Mouse (Mus musculus): ENCODE results near the gene Atp8b2. TPM values are rescaled to one million over a fixed set of nuclear protein-coding genes. Genes with fewer than 3 reads are reported as not detected.

Atp8b2 gene
- 9.8 and 10.8 TPM in 2 replicates for polyA plus RNA-seq (2015; fragmentation: Nextera tagmentation; extraction: Ambion mirVana)

DNA sequence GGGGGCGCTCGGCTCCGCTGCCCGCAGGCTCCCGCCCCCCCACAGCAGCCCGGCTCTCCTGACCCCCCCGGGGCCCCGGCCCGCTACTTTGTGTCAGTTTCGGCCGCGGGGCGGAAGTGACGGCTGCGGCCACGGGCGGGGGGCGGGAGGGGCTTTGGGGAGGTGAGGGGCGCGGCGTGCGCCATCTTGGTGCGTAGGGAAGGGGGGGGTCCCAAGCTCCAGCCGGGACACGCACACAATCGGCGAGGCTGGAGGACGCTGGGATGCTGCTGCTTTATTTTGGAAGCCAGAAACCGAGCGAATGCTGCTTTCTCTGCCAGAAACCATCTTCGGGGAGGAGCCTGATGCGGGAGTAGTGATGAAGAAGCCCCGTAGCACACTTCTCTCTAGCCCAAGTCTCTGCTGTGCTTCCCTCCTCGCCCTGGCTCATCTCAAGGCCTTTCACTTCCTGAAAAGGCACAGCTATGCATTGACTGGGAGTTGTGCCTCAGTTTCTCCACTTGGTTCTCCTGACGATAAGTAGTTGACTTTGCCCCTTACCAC, at the start of gene Atp8b2:
Atp8b2 (minus strand) TSS at position 288 of the 543 bp plus-strand sequence.

DNA sequence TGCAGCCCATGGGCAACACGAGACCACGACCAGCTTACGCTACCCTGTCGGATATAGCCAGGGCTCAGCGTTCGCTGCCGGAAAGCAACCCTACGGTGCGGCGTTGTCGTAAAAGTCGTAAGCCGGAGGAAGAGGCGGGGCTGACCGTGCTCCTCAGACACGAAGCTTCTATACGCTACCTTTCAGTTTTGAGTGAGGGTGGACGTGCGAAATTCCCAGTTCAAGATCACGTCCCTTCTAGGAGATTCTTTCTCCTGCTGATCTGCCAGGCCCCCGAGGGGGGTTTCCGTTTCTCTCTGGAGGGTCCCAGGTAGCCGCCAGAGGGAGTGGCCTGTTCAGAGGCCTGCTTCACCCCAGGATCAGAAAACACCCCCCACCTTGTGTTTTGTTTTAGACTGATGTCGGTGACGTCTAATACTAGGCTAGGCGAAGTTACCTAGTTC, 35.3 kb upstream of the Atp8b2 start, which contains the start of gene Hax1:
Hax1 (minus strand) TSS at position 169 of the 443 bp plus-strand sequence.

DNA sequence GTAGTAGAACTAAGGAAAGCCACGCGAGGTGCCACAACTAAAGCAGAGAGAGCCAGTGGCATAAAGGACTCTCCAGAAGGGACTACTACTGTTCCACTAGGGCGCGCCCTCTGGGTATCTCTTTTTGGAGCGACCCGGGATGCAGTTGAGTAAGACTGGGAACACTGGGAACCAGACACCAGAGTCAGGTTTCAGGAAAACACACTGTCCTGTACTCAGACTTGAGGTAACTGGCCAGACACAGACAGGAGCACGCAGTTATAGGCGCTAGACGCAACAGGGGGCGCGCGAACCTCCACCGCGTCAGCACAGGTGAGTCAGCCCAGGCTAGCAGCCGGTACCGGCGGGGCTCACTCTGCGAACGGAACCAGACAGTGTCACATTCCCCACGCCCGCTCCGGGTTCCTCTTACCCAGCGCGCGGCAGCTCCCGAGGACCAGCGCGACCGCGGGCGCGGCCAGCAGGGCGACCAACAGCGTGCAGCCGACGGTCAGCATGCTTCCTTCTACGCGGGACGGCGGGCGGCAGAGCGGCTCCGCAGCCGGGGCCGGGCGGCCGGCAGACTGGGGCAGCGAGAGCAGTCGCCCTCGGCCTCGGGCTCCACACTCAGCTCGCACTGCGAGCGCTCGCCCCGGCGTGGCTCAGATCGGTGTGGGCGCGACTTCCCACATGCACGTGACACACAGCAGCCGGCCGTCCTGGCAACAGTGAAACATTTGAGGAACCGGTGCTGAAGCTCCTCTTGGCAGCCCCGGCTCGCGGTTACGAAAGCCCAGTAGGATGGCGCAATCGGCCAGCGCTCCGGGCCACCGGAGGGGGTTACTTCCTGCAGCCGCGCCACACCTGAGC, 50.5 kb downstream of the Atp8b2 start, which contains the start of gene Il6ra:
Il6ra (minus strand) TSS at position 654 of the 849 bp plus-strand sequence.

Small RNAs within 50 kb of the gene (microRNA-seq; reads per million reads assigned to microRNA genes)
- gene Mir7669, result 2.0 reads per million

Other genes with a start within 250 kb of the Atp8b2 start
- 16.3 and 19.0 TPM in 2 replicates for gene Adar, start 248.5 kb downstream of the Atp8b2 start, polyA plus RNA-seq (2015; fragmentation: Nextera tagmentation; extraction: Ambion mirVana)
- 13.8 and 16.1 TPM in 2 replicates for gene Chrnb2, start 198.9 kb downstream of the Atp8b2 start, polyA plus RNA-seq (2015; fragmentation: Nextera tagmentation; extraction: Ambion mirVana)
- gene Ube2q1, start 189.9 kb downstream of the Atp8b2 start, polyA plus RNA-seq (2015; fragmentation: Nextera tagmentation; extraction: Ambion mirVana), result 13.1 and 13.9 TPM in 2 replicates
- gene She, start 132.1 kb downstream of the Atp8b2 start, polyA plus RNA-seq (2015; fragmentation: Nextera tagmentation; extraction: Ambion mirVana), result 1.3 and 1.5 TPM in 2 replicates
- 2.1 and 2.5 TPM in 2 replicates for gene Il6ra, start 50.3 kb downstream of the Atp8b2 start, polyA plus RNA-seq (2015; fragmentation: Nextera tagmentation; extraction: Ambion mirVana)
- 88.6 and 90.9 TPM in 2 replicates for gene Hax1, start 35.3 kb upstream of the Atp8b2 start, polyA plus RNA-seq (2015; fragmentation: Nextera tagmentation; extraction: Ambion mirVana)
- gene 4933434E20Rik, start 88.1 kb upstream of the Atp8b2 start, polyA plus RNA-seq (2015; fragmentation: Nextera tagmentation; extraction: Ambion mirVana), result 211 and 214 TPM in 2 replicates
- 113 and 119 TPM in 2 replicates for gene Ubap2l, start 89.1 kb upstream of the Atp8b2 start, polyA plus RNA-seq (2015; fragmentation: Nextera tagmentation; extraction: Ambion mirVana)
- gene Tpm3, start 109.1 kb upstream of the Atp8b2 start, polyA plus RNA-seq (2015; fragmentation: Nextera tagmentation; extraction: Ambion mirVana), result 236 and 260 TPM in 2 replicates
- 0.08 and 0.10 TPM in 2 replicates for gene Nup210l, start 140.6 kb upstream of the Atp8b2 start, polyA plus RNA-seq (2015; fragmentation: Nextera tagmentation; extraction: Ambion mirVana)

All from neural tube, postnatal 0 days (tissue).